Mouse (Mus musculus): ENCODE measurements around the gene Capn7. TPM values are rescaled to one million over a fixed set of nuclear protein-coding genes. Genes with fewer than 3 reads are reported as not detected.

Gene Capn7
- polyA plus RNA-seq, 1 experiment, result 46.0 TPM

DNA sequence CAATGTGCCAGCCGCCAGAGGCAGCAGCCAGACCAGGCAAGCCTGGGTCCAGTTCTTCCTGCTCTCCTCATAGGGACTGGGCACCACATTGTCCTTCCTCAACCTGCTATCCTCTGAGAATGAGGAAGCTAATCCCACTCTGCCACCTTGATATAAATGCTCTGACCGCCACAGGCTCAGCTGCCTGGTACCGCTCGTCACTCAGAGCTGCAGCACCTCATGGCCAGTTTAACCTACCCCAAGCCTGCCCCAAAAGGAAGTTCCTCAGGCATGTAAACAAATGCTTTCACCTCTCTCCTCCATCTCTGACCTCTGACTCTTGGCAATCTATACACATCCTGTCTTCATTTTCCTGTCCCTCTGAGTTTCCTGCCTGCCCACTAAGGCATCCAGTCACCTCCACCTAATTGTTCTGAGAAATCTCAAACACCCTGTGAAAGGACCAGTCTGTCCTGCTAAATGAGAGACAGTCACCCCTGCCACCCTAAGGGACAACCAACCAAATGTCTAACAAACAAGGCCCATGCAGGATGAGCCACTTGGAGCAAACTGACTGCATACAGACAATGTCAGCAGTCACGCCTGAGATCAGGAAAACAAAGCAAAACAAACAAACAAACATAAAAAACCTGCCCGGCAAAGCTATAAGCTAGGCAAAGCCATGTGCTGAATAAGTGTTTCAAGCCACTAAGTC lies 71.6 kb downstream of the Capn7 start:
- Histone ChIP-seq H3K4me1 (ENCODE audit: control insufficient read depth, insufficient read depth, low read length) (peaks cover 12% of the 10 kb centered on the region), H3K27ac (ENCODE audit: insufficient read depth, low read length) (no peak overlapping the region), H3K4me3 (ENCODE audit: insufficient read depth, low read length) (no peak overlapping the region)
- TF ChIP-seq POLR2A (IDR thresholded peaks at IDR 0.05; ENCODE audit: low read depth, low read length), result no peak
- TF ChIP-seq CTCF (IDR thresholded peaks at IDR 0.05; ENCODE audit: borderline replicate concordance, insufficient read depth, low read length), result no peak

DNA sequence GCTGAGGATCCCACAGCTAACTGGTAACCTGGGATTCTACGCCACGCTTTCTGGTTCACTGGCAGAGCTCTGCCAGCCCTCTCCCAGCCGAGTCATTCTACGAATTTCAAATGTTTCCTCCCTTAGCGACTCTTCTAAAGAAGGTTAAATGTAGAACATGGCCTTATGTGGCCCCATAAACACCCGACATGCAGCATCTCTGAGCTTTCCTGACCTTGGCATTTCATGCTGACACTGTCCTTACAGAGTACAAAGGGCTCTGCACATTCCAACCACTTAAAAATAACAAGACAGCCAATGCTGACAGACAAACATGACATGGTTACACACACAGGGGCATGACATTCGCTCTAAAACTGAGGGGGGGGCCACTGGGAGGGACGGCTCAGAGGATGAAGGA lies 72.2 kb downstream of the Capn7 start:
- no peak overlapping the region for H3K4me3 ChIP-seq (ENCODE audit: insufficient read depth, low read length)
- H3K4me1 ChIP-seq (ENCODE audit: control insufficient read depth, insufficient read depth, low read length), result peaks cover 9% of the 10 kb centered on the region

DNA sequence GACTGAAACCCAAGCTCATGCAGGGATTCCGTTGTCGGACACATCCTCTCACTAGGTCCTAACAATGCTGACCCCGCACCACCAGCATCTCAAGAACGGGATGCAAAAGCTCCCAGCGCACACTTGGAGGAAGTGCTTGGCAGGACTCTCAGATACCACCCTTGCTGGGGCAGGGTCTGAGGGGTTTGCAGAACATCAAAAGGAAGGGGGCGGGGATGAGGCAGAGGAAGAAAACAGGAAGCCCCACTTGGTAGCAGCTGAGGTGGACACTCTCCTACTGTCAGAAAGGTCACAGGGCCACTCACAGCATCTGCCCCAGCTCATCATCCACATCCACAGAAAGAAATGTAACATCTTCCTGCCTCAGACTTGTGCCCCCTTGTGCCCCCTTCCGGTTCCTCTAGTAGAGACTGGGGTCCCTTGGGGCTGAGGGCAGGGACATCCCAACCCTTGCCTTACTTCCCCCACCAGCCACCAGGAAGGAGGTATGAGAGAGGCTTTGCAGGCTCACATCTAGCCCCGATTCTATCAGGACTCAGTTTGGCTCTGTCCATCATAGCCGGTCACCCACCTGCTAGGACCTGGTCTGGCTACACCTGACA lies 73.8 kb downstream of the Capn7 start:
- TF ChIP-seq POLR2A (IDR thresholded peaks at IDR 0.05; ENCODE audit: low read depth, low read length) (no peak), CTCF (IDR thresholded peaks at IDR 0.05; ENCODE audit: borderline replicate concordance, insufficient read depth, low read length) (no peak)
- no peak overlapping the region for H3K27ac ChIP-seq (ENCODE audit: insufficient read depth, low read length)
- no peak overlapping the region for H3K4me3 ChIP-seq (ENCODE audit: insufficient read depth, low read length)
- peaks cover 3% of the 10 kb centered on the region for H3K4me1 ChIP-seq (ENCODE audit: control insufficient read depth, insufficient read depth, low read length)

More for the DNA sequence above, 72.2 kb downstream of the Capn7 start:
- H3K27ac ChIP-seq (ENCODE audit: insufficient read depth, low read length), result no peak overlapping the region
- TF ChIP-seq CTCF (IDR thresholded peaks at IDR 0.05; ENCODE audit: borderline replicate concordance, insufficient read depth, low read length) (no peak), POLR2A (IDR thresholded peaks at IDR 0.05; ENCODE audit: low read depth, low read length) (no peak)

DNA sequence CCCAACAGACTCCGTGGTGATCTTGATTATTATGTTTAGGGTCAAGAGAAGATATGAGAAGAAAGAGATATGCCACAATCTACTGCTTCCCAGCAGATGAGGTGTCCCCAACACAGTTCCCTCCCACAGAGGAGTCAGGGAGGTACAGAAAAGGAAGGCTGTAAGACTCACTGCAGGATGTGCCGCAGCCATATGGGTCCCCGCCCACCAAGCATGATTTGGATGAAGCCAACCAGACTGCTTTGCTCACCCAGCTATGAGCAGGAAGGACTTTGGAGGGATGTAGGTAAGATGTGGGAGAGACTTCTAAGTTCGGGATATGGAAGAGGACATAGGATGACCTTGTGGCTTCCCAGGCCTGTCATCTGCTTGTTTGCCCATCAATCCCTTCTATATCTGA lies 74.3 kb downstream of the Capn7 start:
- peaks cover 2% of the 10 kb centered on the region for H3K4me1 ChIP-seq (ENCODE audit: control insufficient read depth, insufficient read depth, low read length)
- no peak for TF ChIP-seq CTCF (IDR thresholded peaks at IDR 0.05; ENCODE audit: borderline replicate concordance, insufficient read depth, low read length)
- TF ChIP-seq POLR2A (IDR thresholded peaks at IDR 0.05; ENCODE audit: low read depth, low read length), result no peak
- H3K27ac ChIP-seq (ENCODE audit: insufficient read depth, low read length), result no peak overlapping the region
- no peak overlapping the region for H3K4me3 ChIP-seq (ENCODE audit: insufficient read depth, low read length)

DNA sequence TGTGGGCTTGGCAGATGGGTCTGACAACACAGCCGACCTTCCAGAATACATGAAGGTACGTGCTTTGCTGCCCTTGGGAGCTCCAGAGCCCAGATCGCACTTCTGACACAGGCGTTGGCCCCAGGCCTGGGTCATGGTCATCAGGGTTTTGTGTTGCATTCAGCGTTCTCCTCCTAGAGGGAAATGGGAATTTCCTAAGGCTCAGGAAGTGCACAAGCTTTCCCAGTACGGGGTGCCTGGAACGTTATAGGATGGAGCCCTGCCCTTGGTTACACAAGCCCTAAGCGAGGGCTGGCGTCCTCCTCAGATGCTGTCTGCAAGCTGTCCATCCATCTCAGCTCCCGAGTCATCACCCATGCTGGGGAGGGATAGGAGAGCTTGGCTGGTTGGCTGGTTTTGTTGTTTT lies 76.2 kb downstream of the Capn7 start:
- H3K4me3 ChIP-seq (ENCODE audit: insufficient read depth, low read length), result no peak overlapping the region
- no peaks in the 10 kb centered on the region; the same call in 1 of the 2 replicates for H3K4me1 ChIP-seq (ENCODE audit: control insufficient read depth, insufficient read depth, low read length)
- H3K27ac ChIP-seq (ENCODE audit: insufficient read depth, low read length), result no peak overlapping the region
- no peak for TF ChIP-seq POLR2A (IDR thresholded peaks at IDR 0.05; ENCODE audit: low read depth, low read length)
- no peak for TF ChIP-seq CTCF (IDR thresholded peaks at IDR 0.05; ENCODE audit: borderline replicate concordance, insufficient read depth, low read length)

DNA sequence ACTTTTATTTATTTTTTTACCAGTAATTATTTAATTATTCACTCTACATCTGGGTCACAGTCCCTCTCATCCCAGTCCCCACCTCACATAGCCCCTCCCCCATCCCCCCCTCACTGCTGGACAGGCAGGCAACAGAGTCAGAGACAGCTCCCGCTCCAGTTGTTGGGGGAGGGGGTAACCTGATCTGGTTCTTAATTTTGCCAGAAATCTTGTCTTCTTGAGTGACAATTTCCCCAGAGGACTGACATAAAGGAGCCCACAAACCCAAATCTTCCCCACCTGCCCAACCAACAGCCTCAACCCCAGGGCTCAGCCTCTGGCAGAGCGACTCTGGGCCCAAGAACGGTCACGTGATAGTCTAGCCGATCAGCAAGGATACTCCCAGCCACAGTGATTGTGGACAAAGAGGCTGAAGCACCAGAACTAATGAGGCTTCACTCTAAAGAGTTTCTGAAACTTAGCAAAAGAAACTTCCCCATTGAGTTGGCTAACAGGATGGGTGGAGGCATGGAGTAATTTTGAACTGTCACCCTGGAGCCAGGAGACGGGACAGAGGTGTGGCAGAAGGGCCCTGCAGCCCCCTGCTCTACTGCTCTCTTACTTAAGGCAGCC lies 77.1 kb downstream of the Capn7 start:
- TF ChIP-seq CTCF (IDR thresholded peaks at IDR 0.05; ENCODE audit: borderline replicate concordance, insufficient read depth, low read length) (no peak), POLR2A (IDR thresholded peaks at IDR 0.05; ENCODE audit: low read depth, low read length) (no peak)
- no peak overlapping the region for H3K4me3 ChIP-seq (ENCODE audit: insufficient read depth, low read length)
- no peak overlapping the region for H3K27ac ChIP-seq (ENCODE audit: insufficient read depth, low read length)
- H3K4me1 ChIP-seq (ENCODE audit: control insufficient read depth, insufficient read depth, low read length), result no peaks in the 10 kb centered on the region

DNA sequence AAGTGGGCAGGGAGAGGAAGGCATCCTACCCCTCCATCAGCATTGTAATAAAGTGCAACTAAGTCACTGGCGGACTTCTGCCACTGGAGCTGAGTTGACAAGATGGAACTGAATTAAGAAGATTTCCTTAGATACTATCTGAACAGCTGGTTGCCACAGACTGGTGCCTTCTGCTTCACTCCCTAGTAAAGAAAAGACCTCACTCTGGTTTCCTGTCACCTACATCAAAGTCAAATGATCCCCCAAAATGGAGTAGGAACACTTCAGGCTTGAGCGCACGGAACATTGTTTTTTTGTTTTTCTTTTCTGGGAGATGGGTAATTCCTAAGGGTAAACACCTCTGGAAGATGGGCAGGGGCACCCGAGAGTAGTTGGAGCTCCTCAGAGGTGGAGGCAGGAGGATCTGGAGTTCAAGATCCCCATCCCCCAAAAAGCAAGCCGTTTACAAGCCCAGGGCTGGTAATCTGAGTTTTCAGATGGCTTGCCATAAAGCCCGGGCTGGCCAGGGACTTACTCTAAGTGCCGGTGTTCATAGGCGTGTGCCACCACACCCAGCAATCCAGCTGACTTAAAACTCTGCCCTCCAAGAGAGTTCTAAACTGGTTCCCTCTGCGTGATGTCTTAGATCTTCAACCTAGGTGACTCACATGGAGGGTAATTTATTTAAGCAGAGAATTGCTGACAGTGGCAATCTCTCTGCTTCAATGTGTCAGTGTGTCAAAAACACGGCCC lies 78.0 kb downstream of the Capn7 start:
- Histone ChIP-seq H3K4me1 (ENCODE audit: control insufficient read depth, insufficient read depth, low read length) (peaks cover 2% of the 10 kb centered on the region; the same call in 1 of the 2 replicates), H3K27ac (ENCODE audit: insufficient read depth, low read length) (no peak overlapping the region), H3K4me3 (ENCODE audit: insufficient read depth, low read length) (no peak overlapping the region)
- no peak for TF ChIP-seq POLR2A (IDR thresholded peaks at IDR 0.05; ENCODE audit: low read depth, low read length)
- no peak for TF ChIP-seq CTCF (IDR thresholded peaks at IDR 0.05; ENCODE audit: borderline replicate concordance, insufficient read depth, low read length)

DNA sequence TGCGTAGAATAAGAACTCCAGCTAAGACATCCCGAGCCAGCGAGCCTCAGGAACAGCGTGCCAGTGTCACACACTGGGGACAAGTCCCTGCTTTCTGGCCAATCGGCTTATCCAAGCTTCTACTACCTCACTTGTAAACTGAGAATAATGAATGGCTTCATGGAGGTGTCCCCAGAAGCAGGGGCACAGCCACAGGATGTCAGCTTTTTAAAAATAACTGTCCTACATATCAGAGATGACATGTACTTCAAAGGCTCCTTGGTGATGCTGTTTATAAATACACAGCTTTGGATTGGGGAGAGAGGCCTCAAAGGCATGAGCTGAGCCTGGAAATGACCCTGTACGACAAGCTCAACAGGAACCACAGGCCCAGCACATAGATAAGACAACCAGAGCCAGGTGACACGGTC lies 78.5 kb downstream of the Capn7 start:
- Histone ChIP-seq H3K27ac (ENCODE audit: insufficient read depth, low read length) (no peak overlapping the region), H3K4me1 (ENCODE audit: control insufficient read depth, insufficient read depth, low read length) (peaks cover 2% of the 10 kb centered on the region; the same call in 1 of the 2 replicates), H3K4me3 (ENCODE audit: insufficient read depth, low read length) (no peak overlapping the region)
- TF ChIP-seq POLR2A (IDR thresholded peaks at IDR 0.05; ENCODE audit: low read depth, low read length) (no peak), CTCF (IDR thresholded peaks at IDR 0.05; ENCODE audit: borderline replicate concordance, insufficient read depth, low read length) (no peak)

DNA sequence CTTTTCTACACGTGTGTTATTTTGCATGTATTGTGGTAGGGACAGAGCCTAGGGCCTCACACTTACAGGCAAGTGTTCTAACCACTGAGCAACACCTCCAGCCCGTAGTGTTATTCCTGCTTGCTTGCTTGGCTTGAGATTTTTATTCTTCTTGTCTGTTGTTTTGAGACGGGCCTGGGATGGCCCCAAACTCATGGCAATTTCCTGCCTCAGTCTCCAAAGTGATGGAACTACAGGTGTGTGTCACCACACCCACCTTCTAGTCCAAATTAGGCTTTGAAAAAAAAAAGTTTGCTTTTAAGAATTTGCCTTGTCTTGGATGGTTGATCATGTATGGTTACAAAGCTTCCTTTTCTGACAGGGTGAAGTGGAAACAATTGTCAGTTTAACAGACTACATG lies 80.0 kb downstream of the Capn7 start:
- no peak overlapping the region for H3K4me3 ChIP-seq (ENCODE audit: insufficient read depth, low read length)
- TF ChIP-seq POLR2A (IDR thresholded peaks at IDR 0.05; ENCODE audit: low read depth, low read length) (no peak), CTCF (IDR thresholded peaks at IDR 0.05; ENCODE audit: borderline replicate concordance, insufficient read depth, low read length) (no peak)
- H3K4me1 ChIP-seq (ENCODE audit: control insufficient read depth, insufficient read depth, low read length), result peaks cover 2% of the 10 kb centered on the region; the same call in 1 of the 2 replicates
- no peak overlapping the region for H3K27ac ChIP-seq (ENCODE audit: insufficient read depth, low read length)
